Mouse (Mus musculus) regulatory T cell (primary cell): ENCODE data around the gene Pde1a.
"Not testable (repeated sequence)": the region's sequence is repeated elsewhere in the genome, so short reads cannot be mapped to it uniquely, and the experiment has no call there.

Source experiments
- in situ Hi-C: fragments of 300-600 bp; cut with MboI, MseI; formaldehyde crosslinking; loops from one replicate; pipeline ENCODE4 v1.15.1; 2025; ENCODE audit warnings: high pct_unique_total_duplicates

Gene Pde1a

DNA sequence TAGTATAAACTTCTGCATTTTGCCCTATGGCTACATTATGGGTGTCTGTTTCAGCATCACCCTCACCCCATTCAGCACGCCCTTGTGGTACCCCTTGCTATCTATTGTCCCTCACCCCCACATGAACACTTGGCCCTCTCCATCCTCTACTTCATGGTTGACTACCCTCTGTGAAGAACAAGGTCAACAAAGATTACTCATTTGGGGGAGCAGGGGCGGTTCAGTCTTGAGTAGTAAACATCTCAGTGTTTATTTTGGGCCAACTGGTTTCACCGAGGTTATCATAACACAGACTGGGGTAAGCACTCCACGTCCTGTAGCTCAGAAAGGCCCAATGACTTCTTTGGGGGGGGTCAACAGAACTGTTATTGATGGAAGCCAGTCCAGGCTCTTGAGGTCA lies 164.3 kb downstream of the Pde1a start:
- in situ Hi-C loops, result loop anchor here (5.0 kb wide), 1 partner anchor 53 kb away; no protein-coding TSS in a partner anchor

GRCm38 (mm10) chr2:79961421-79961820 lies 167.8 kb downstream of the Pde1a start:
- in situ Hi-C loops, result no loop called here

DNA sequence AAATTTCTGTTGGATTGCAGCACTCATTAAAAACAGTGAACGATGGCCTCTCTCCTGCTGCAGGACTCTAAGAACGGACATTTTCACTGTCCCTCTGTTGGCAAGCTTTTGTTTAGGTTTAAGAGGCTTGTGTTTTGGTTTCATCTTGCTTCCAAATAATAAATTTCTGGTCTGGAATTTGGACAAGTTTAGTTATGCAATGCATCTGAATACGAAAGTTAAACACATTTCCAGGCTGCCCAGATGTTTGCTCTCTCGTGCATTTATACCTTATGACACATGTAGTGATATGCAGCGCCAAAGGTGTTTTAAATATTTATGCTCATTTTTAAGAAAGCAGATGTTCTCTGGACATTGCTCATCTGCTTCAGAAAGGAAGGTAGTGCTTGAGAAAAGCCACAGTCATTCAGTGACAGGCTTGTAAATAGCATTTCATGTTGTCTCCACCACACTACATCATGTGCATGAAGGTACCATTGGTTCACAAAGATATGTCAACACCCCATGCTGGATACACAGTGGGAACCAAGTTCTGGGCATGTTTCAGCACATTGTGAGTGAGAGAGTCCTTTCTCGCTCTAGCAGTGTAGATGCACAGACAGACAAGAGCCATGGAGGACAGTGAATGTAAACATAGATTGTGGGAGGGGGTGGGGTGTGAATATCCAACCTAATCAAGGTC lies 171.5 kb downstream of the Pde1a start:
- in situ Hi-C loops, result no loop called here

DNA sequence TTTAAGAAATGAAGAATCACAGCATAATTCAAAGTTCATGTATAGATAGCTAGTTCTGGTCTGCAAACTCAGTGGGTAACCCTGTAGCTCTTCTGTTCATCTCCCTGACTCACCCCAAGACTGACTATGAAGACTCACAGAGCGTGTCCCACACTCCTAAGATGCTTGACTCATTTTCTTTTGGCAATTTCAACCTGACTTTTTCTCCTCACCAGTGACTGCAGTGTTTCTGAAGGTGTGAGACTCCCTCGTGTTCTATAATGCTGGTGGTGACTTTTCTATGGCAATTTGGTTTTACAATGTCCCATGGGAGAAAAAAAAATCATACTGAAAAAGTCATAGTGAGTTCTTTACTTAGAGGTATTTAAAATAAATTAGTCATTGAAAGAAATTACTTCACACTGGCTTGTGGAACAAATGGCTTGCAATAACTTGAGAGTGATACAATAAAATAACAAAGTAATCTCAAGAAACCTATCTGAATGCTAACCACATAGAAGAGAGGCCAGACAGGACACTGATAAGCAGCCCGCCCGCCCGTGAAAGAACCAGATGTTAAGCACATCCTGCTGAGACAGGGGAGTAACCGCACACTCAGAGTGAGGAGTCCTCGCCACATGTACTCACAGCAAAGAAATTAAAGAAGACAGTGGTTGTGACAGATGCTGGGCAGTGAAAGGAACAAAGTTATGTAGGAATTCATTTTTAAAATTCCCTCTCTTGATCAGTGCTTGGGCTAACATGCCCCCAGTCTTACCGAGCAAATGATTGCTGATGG lies 183.2 kb downstream of the Pde1a start:
- in situ Hi-C loops, result no loop called here

DNA sequence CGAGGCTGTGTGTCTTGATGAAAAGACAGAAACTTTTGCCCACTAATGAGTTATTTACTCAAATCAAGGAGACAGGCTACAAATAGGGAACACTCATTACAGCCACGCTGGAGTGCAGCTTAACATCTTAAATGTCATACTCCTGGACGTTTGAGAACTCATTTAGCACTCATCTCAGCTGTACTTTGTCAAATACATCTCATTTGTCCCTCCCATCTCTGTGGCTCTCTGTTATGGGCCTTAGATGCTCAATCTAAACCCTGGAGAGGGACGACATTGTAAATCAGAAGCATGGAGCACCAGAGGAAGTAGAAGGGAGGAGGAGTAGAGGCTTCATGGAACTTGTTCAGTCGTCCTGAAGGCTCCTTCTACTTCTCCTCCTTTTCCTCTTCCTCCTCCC lies 194.6 kb downstream of the Pde1a start:
- in situ Hi-C loops, result no loop called here

DNA sequence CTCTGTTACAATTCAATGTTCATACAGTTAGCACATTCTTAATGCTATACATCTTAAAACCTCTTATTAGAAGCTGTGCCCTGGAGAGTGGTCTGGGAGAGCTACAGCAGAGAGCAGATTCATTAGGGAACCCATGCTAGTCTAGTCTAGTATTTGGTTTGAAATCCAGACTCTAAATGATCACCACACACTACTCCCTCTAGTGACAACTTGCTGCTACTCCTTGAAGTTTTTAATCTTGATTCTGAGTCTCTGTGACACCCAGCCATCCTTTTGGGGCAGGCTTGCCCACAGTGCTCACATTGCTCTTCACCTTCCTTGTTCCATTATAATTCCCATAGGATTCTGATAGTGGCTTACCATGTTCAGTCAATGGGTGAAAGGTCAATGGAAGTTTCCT lies 206.9 kb downstream of the Pde1a start:
- in situ Hi-C loops, result no loop called here

- in situ Hi-C loops, result no loop called here
These were observed 207.9 kb downstream of the Pde1a start for GRCm38 (mm10) chr2:79921375-79921774.

GRCm38 (mm10) chr2:79920438-79920837 lies 208.8 kb downstream of the Pde1a start:
- in situ Hi-C loops, result no loop called here

DNA sequence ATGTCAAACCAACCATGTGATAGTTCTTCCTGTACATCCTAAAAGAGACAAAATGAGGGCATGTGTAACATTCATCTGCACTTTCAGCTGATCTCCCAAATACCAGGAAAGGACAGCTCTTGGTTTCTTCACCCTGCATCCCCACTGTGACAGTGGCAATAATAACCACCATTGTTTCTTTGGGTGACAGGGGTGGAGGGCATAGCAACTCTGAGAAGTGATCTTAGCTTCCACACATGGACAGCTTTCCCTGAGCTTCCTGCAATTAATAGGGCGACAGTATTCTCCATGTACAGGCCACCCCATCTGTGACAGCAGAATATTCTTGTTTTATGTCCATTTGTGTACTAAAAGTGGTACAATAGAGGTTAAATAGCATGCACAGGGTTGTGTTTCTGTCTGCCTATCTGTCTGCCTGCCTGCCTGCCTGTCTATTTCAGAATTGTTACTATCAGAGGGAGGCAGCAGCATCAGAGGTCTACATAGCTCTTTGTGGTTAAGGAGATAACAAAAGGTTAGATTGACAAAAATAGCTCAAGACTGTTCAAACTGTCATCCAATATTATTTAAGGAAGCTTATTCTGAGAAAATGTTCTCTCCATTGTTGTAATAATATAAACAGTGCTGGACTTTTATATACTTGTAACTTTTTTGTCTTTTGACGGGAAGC lies 227.3 kb downstream of the Pde1a start:
- in situ Hi-C loops, result no loop called here

DNA sequence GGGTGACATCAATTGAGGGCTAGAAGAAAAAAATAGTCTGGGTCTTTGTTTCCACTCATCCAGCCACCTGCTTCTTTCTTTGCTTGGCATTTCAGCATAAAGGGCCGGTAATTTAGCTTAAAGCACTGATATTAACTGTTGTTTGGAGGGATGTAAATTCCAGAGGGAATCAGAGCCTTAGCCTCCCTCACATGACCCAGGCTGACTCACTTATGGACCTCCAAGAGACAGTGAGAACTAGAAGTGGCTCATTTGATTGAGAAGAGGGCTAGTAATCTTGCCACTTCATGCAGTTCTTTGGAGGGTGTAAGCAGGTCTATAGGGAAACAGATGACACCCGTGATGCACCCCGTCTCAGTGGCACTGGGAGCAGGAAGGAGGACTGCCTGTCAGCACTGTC lies 230.7 kb downstream of the Pde1a start:
- in situ Hi-C loops, result no loop called here

DNA sequence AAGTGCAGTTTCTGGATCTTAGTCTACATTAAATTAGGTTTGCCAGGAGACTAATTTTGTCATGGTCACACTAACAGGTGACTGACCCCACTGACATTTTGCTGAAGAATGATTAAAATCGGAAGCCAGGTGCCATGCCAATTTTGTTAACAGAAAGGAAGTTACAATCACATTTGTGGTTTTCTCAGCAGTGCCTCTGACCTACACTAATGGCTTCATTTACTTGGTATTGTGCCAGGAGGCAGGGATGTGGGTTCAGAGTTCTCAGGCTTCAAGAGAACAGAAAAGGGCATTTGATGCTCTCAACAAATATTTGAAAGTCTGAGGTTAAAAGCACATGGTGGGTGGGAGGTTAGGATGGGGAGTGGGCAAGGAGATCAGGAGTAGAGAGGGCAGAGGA lies 236.4 kb downstream of the Pde1a start:
- in situ Hi-C loops, result no loop called here

DNA sequence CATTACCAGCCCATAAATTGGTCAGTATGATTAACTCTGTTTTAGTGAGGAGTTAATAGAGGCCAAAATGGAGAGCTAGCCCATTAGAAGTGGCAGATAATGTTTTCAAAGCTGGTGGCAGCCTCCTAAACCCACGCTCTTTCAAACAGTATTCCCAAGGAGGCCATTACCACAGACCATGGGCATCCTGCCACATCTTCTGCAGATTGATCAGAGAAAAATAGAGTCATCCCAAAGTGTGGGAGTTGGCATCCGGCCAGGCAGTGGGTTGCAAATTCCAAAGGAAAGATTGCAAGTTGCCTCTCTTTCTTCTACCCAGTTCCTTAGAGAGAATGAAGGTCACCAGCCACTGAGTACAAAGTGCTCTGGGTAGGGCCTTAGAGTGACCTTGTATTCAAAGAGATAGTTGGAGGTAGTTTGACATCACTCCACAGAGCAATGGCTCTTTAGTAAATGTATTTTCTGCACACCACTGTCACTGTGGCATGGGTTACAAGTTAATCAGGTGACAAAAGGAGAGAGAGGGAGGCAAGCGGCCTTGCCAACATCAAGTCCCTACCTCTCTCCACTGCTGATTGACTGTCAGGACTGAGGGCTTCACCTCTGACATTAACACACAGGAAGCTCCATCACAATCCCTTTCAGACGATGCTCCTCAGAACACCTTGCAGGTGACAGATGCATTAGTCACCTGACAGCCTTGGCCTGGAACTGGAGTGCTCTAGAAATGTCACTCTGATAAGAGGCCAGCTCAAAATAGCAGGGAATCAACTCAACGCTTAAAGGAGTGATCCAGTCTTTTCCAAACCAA lies 237.3 kb downstream of the Pde1a start:
- in situ Hi-C loops, result no loop called here

- in situ Hi-C loops, result no loop called here
These were observed 238.5 kb downstream of the Pde1a start for GRCm38 (mm10) chr2:79890726-79891125.

DNA sequence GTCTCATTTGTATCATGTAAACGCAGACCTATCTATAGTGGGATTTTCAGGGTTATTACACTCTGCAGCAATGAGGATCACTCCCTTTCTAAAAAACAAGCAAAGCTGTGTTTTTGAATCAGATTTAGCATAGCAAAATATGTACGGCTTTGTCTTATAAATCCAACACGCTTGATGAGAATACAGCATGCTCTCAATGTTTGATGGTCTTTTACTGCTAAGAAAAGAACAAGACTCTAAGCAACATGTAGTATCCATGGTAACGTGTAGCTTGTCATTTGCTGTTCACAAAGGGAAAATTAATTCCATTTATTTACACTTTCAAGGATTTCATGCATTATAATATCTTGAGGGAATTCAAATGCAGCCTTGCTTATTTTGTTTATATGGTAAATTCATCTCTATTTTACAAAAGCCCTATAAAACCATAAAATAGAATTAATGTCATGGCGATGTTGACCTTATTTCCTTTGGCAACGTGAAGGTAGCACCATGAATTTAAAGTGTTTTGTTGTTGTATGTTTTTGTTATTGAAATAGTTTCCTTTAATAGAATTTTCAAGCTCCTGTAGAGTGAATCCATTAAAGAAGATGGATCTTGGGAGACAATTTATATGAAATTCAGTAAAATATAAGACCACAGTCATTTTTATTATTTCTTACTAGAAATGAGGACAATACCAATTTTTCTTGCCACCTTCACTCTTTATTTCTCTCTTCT lies 245.5 kb downstream of the Pde1a start:
- in situ Hi-C loops, result no loop called here

GRCm38 (mm10) chr2:79883210-79883609 lies 246.0 kb downstream of the Pde1a start:
- in situ Hi-C loops, result no loop called here

GRCm38 (mm10) chr2:79865275-79865999 lies 263.8 kb downstream of the Pde1a start:
- in situ Hi-C loops, result loop anchor here (25.0 kb wide), 1 partner anchor 672 kb away; no protein-coding TSS in a partner anchor

GRCm38 (mm10) chr2:79856874-79857273 lies 272.4 kb downstream of the Pde1a start:
- in situ Hi-C loops, result loop anchor here (25.0 kb wide), 1 partner anchor 680 kb away; no protein-coding TSS in a partner anchor

- in situ Hi-C loops, result not testable (repeated sequence)
These were observed 281.9 kb downstream of the Pde1a start for GRCm38 (mm10) chr2:79847396-79847795.

DNA sequence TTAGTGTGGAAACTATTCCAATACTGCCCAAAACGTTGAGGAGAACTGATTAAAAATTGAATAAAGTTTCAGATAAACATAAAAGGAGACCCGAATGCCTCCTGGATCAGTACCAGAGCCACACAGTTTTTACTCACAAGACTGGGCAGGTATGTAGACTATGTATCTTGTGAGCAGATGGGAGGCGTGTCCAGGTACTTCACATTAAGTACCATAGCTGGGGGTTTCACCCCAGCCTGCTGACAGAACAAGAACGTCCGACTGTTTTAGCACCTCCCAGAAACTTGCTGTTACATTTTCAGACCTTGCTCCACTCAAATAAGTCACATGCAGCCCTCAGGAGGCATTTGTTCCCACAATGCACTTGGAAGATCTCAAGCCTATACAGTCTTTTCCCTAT lies 289.7 kb downstream of the Pde1a start:
- in situ Hi-C loops, result no loop called here

GRCm38 (mm10) chr2:79839090-79839489 lies 290.2 kb downstream of the Pde1a start:
- in situ Hi-C loops, result no loop called here
